Mouse (Mus musculus) adrenal gland, postnatal 14 days (tissue): ENCODE measurements at regions not wholly inside any gene's neighbourhood (a gene's known extent, or its start where the extent isn't known, plus 50 kb on each side); places are given as distances from the start of the nearest gene placed in this dataset.
A peak's percentile ranks its signal among the peaks of the same experiment; 100 is the strongest.

Experiments used
- DNase-seq: peaks from one replicate; pipeline ENCODE4 v3.0.0; 2021; ENCODE audit warnings: mixed read lengths

- DNase-seq = no peak
Observed at GRCm38 (mm10) chr5:50570701-50571100, 511.9 kb upstream of the Adgra3 start.

GRCm38 (mm10) chr5:50551125-50551524, 492.3 kb upstream of the Adgra3 start:
- DNase-seq = no peak

GRCm38 (mm10) chr5:50512539-50512938, 453.7 kb upstream of the Adgra3 start:
- DNase-seq = no peak

GRCm38 (mm10) chr5:50509696-50510421, 451.1 kb upstream of the Adgra3 start:
- DNase-seq = no peak

GRCm38 (mm10) chr5:50490223-50490622, 431.4 kb upstream of the Adgra3 start:
- no peak for DNase-seq

GRCm38 (mm10) chr5:50476985-50477384, 418.2 kb upstream of the Adgra3 start:
- DNase-seq = peak; percentile 62

GRCm38 (mm10) chr5:50461491-50461890, 402.7 kb upstream of the Adgra3 start:
- DNase-seq = no peak

- DNase-seq = peak; percentile 5
Observed at GRCm38 (mm10) chr5:50457621-50458020, 398.8 kb upstream of the Adgra3 start.

GRCm38 (mm10) chr5:50454387-50454786, 395.6 kb upstream of the Adgra3 start:
- DNase-seq = no peak

- no peak for DNase-seq
Observed at GRCm38 (mm10) chr5:50406923-50407322, 348.1 kb upstream of the Adgra3 start.

- no peak for DNase-seq
Observed at GRCm38 (mm10) chr5:50406520-50406919, 347.7 kb upstream of the Adgra3 start.
